Mouse (Mus musculus) lung, embryonic 15.5 days (tissue): ENCODE data around the gene Lrg1. TPM values are rescaled to one million over a fixed set of nuclear protein-coding genes. Genes with fewer than 3 reads are reported as not detected.
"Not testable (repeated sequence)": the region's sequence is repeated elsewhere in the genome, so short reads cannot be mapped to it uniquely, and the experiment has no call there.

ENCODE experiments used
- ATAC-seq: fragments of 200-750 bp; cut with Nextera tagmentation; 2 replicates; pipeline ENCODE4 v1.8.0; 2017; ENCODE audit warnings: moderate number of reproducible peaks, borderline replicate concordance; ENCODE audit not compliant: low FRiP score, low TSS enrichment; ENCODE audit errors: extremely low read depth
- H3K27ac ChIP-seq: fragments of 300-500 bp; sonication (generic); 2 replicates; pipeline ENCODE4 v1.5.1; 2015; ENCODE audit warnings: moderate library complexity, mild to moderate bottlenecking, inconsistent platforms
- H3K27me3 ChIP-seq: fragments of 300-500 bp; sonication (generic); 2 replicates; pipeline ENCODE4 v1.6.1; 2015; ENCODE audit warnings: inconsistent platforms
- H3K36me3 ChIP-seq: fragments of 300-500 bp; sonication (generic); 2 replicates; pipeline ENCODE4 v1.6.1; 2015; ENCODE audit warnings: inconsistent platforms
- H3K4me1 ChIP-seq: fragments of 300-500 bp; sonication (generic); 2 replicates; pipeline ENCODE4 v1.6.1; 2015; ENCODE audit warnings: inconsistent platforms
- H3K4me2 ChIP-seq: fragments of 300-500 bp; sonication (generic); 2 replicates; pipeline ENCODE4 v1.6.1; 2015; ENCODE audit warnings: inconsistent platforms, mild to moderate bottlenecking, moderate library complexity
- H3K4me3 ChIP-seq: fragments of 300-500 bp; sonication (generic); 2 replicates; pipeline ENCODE4 v1.5.1; 2015; ENCODE audit warnings: mild to moderate bottlenecking, inconsistent platforms
- H3K9ac ChIP-seq: fragments of 300-500 bp; sonication (generic); 2 replicates; pipeline ENCODE4 v1.6.1; 2015; ENCODE audit warnings: inconsistent platforms
- H3K9me3 ChIP-seq: fragments of 300-500 bp; sonication (generic); 2 replicates; pipeline ENCODE4 v1.6.1; 2016; ENCODE audit warnings: inconsistent platforms
- WGBS: fragments of 180-500 bp; shearing (Covaris S2); methylation state at CpG from one replicate; pipeline ENCODE4 v1.1.7; 2015; 5-methylcytosine and 5-hydroxymethylcytosine counted together
- polyA plus RNA-seq: library from polyadenylated mRNA; unstranded; fragments of >200 nt; fragmentation: Nextera tagmentation; extraction: Ambion mirVana; gene quantifications from 2 replicates; pipeline ENCODE4 v1.2.1, GENCODE M21; 2015

Lrg1 gene
- polyA plus RNA-seq, 1 experiment from 2014 or later, result 0.55 TPM

GRCm38 (mm10) chr17:56106981-56107380, 14.8 kb downstream of the Lrg1 start:
- Histone ChIP-seq H3K4me1 (no peaks in the 10 kb centered on the region), H3K27ac (no peak overlapping the region), H3K36me3 (peaks cover 16% of the 10 kb centered on the region), H3K9ac (no peak overlapping the region), H3K27me3 (no peaks in the 10 kb centered on the region), H3K9me3 (no peaks in the 10 kb centered on the region), H3K4me2 (no peak overlapping the region), H3K4me3 (no peak overlapping the region)
- WGBS, result 64% methylated on average over 4 of the region's 4 CpGs
- ATAC-seq, result no peak

- H3K4me3 ChIP-seq, H3K4me2 ChIP-seq, H3K27ac ChIP-seq, H3K4me1 ChIP-seq, H3K9me3 ChIP-seq, H3K9ac ChIP-seq, ATAC-seq, H3K27me3 ChIP-seq: not testable (repeated sequence)
- WGBS, result 93% methylated on average over 4 of the region's 4 CpGs
- H3K36me3 ChIP-seq, result peaks cover 19% of the 10 kb centered on the region
These were observed 15.4 kb downstream of the Lrg1 start for GRCm38 (mm10) chr17:56106436-56106835.

- not testable (repeated sequence) for H3K4me1 ChIP-seq
- WGBS, result 85% methylated on average over 3 of the region's 5 CpGs
These were observed 17.0 kb downstream of the Lrg1 start for GRCm38 (mm10) chr17:56104821-56105220.

GRCm38 (mm10) chr17:56103465-56104285, 18.1 kb downstream of the Lrg1 start:
- no peak for ATAC-seq
- H3K4me1 ChIP-seq, result no peaks in the 10 kb centered on the region
- no peak overlapping the region for H3K27ac ChIP-seq
- no peak overlapping the region for H3K9ac ChIP-seq
- H3K4me2 ChIP-seq, result no peak overlapping the region
- no peaks in the 10 kb centered on the region for H3K9me3 ChIP-seq
- no peak overlapping the region for H3K4me3 ChIP-seq
- no peaks in the 10 kb centered on the region for H3K27me3 ChIP-seq
- H3K36me3 ChIP-seq, result peaks cover 42% of the 10 kb centered on the region
- WGBS, result 94% methylated on average over 8 of the region's 8 CpGs

More at GRCm38 (mm10) chr17:56104821-56105220, 17.0 kb downstream of the Lrg1 start:
- peaks cover 33% of the 10 kb centered on the region for H3K36me3 ChIP-seq
- H3K4me2 ChIP-seq, ATAC-seq, H3K9me3 ChIP-seq, H3K9ac ChIP-seq, H3K27ac ChIP-seq, H3K27me3 ChIP-seq, H3K4me3 ChIP-seq: not testable (repeated sequence)

- Histone ChIP-seq H3K4me2 (no peak overlapping the region), H3K4me3 (no peak overlapping the region), H3K9me3 (no peaks in the 10 kb centered on the region), H3K4me1 (no peaks in the 10 kb centered on the region), H3K36me3 (peaks cover 49% of the 10 kb centered on the region), H3K27me3 (no peaks in the 10 kb centered on the region), H3K9ac (no peak overlapping the region), H3K27ac (no peak overlapping the region)
- 94% methylated on average over 9 of the region's 9 CpGs for WGBS
- 0 out of 2 replicates have a peak, but pooled peaks have one; percentile 20 for ATAC-seq
These were observed 18.9 kb downstream of the Lrg1 start for GRCm38 (mm10) chr17:56102927-56103326.

- H3K4me2 ChIP-seq, result no peak overlapping the region
- H3K4me3 ChIP-seq, result no peak overlapping the region
- WGBS, result 85% methylated on average over 5 of the region's 5 CpGs
- H3K27me3 ChIP-seq, result no peaks in the 10 kb centered on the region
- H3K27ac ChIP-seq, result no peak overlapping the region
- no peaks in the 10 kb centered on the region for H3K9me3 ChIP-seq
- H3K4me1 ChIP-seq, result no peaks in the 10 kb centered on the region
- H3K36me3 ChIP-seq, result peaks cover 57% of the 10 kb centered on the region
- no peak overlapping the region for H3K9ac ChIP-seq
- ATAC-seq, result no peak
These were observed 19.6 kb downstream of the Lrg1 start for GRCm38 (mm10) chr17:56102158-56102557.

GRCm38 (mm10) chr17:56100811-56101210, 21.0 kb downstream of the Lrg1 start:
- no peak for ATAC-seq
- 86% methylated on average over 3 of the region's 3 CpGs for WGBS
- Histone ChIP-seq H3K27ac (no peak overlapping the region), H3K9ac (no peak overlapping the region), H3K27me3 (no peaks in the 10 kb centered on the region), H3K9me3 (no peaks in the 10 kb centered on the region), H3K36me3 (peaks cover 70% of the 10 kb centered on the region), H3K4me3 (no peak overlapping the region), H3K4me2 (no peak overlapping the region), H3K4me1 (no peaks in the 10 kb centered on the region)

- Histone ChIP-seq H3K27ac (no peak overlapping the region), H3K4me2 (no peak overlapping the region), H3K36me3 (peaks cover 80% of the 10 kb centered on the region), H3K9ac (no peak overlapping the region), H3K9me3 (no peaks in the 10 kb centered on the region), H3K4me1 (no peaks in the 10 kb centered on the region), H3K27me3 (no peaks in the 10 kb centered on the region), H3K4me3 (no peak overlapping the region)
- no peak for ATAC-seq
- 90% methylated on average over 15 of the region's 15 CpGs for WGBS
These were observed 22.9 kb downstream of the Lrg1 start for GRCm38 (mm10) chr17:56098711-56099572.

GRCm38 (mm10) chr17:56098180-56098579, 23.6 kb downstream of the Lrg1 start:
- H3K4me2 ChIP-seq, result no peak overlapping the region
- H3K27ac ChIP-seq, result no peak overlapping the region
- H3K9me3 ChIP-seq, result no peaks in the 10 kb centered on the region
- peaks cover 81% of the 10 kb centered on the region for H3K36me3 ChIP-seq
- H3K4me3 ChIP-seq, result no peak overlapping the region
- no peak overlapping the region for H3K9ac ChIP-seq
- no peaks in the 10 kb centered on the region for H3K27me3 ChIP-seq
- ATAC-seq, result no peak
- WGBS, result 92% methylated on average over 8 of the region's 8 CpGs
- no peaks in the 10 kb centered on the region for H3K4me1 ChIP-seq

GRCm38 (mm10) chr17:56096883-56097282, 24.9 kb downstream of the Lrg1 start:
- ATAC-seq, result no peak
- Histone ChIP-seq H3K4me3 (no peak overlapping the region), H3K27ac (no peak overlapping the region), H3K36me3 (peaks cover 75% of the 10 kb centered on the region), H3K4me2 (no peak overlapping the region), H3K9me3 (no peaks in the 10 kb centered on the region), H3K27me3 (no peaks in the 10 kb centered on the region), H3K9ac (no peak overlapping the region), H3K4me1 (no peaks in the 10 kb centered on the region)
- WGBS, result 88% methylated on average over 12 of the region's 12 CpGs

- no peak overlapping the region for H3K4me2 ChIP-seq
- H3K27ac ChIP-seq, result no peak overlapping the region
- H3K27me3 ChIP-seq, result no peaks in the 10 kb centered on the region
- no peak for ATAC-seq
- H3K4me3 ChIP-seq, result no peak overlapping the region
- no peak overlapping the region for H3K9ac ChIP-seq
- peaks cover 59% of the 10 kb centered on the region for H3K36me3 ChIP-seq
- no peaks in the 10 kb centered on the region for H3K9me3 ChIP-seq
- no peaks in the 10 kb centered on the region for H3K4me1 ChIP-seq
- 93% methylated on average over 1 of the region's 1 CpGs for WGBS
These were observed 29.0 kb downstream of the Lrg1 start for GRCm38 (mm10) chr17:56092794-56093193.

- peaks cover 54% of the 10 kb centered on the region for H3K36me3 ChIP-seq
These were observed 29.5 kb downstream of the Lrg1 start for GRCm38 (mm10) chr17:56092312-56092711.

More at GRCm38 (mm10) chr17:56092312-56092711, 29.5 kb downstream of the Lrg1 start:
- no peak overlapping the region for H3K4me2 ChIP-seq
- WGBS, result 92% methylated on average over 1 of the region's 1 CpGs
- no peaks in the 10 kb centered on the region for H3K4me1 ChIP-seq
- no peak overlapping the region for H3K27ac ChIP-seq
- H3K9ac ChIP-seq, result no peak overlapping the region
- no peak overlapping the region for H3K4me3 ChIP-seq
- ATAC-seq, result no peak
- no peaks in the 10 kb centered on the region for H3K27me3 ChIP-seq
- no peaks in the 10 kb centered on the region for H3K9me3 ChIP-seq
